Mouse (Mus musculus): ENCODE measurements around the gene 4930486L24Rik.
"Not testable (repeated sequence)": the region's sequence is repeated elsewhere in the genome, so short reads cannot be mapped to it uniquely, and the experiment has no call there.

Gene 4930486L24Rik

GRCm38 (mm10) chr13:60864281-60864680, at the start of gene 4930486L24Rik:
Gene 4930486L24Rik, minus strand, starts transcription at chr13:60864475.
- no peak for DNase-seq (ENCODE audit: extremely low read depth, low read depth)

GRCm38 (mm10) chr13:60904780-60905179, 40.5 kb upstream of the 4930486L24Rik start, which contains the start of gene Tpbpb:
Gene Tpbpb, minus strand, starts transcription at chr13:60904880.
- DNase-seq (ENCODE audit: extremely low read depth, low read depth) = not testable (repeated sequence)

- no peak for DNase-seq (ENCODE audit: extremely low read depth, low read depth)
Measured at GRCm38 (mm10) chr13:60897328-60897727, 33.1 kb upstream of the 4930486L24Rik start, which contains the start of gene Ctla2b. Gene Ctla2b, minus strand, starts transcription at chr13:60897447.

GRCm38 (mm10) chr13:60896794-60897193, 32.5 kb upstream of the 4930486L24Rik start, which contains the start of gene Gm49392:
Gene Gm49392, minus strand, starts transcription at chr13:60896894.
- not testable (repeated sequence) for DNase-seq (ENCODE audit: extremely low read depth, low read depth)

GRCm38 (mm10) chr13:60895406-60896160, 31.3 kb upstream of the 4930486L24Rik start:
- no peak for DNase-seq (ENCODE audit: extremely low read depth, low read depth)

GRCm38 (mm10) chr13:60892301-60892700, 28.0 kb upstream of the 4930486L24Rik start:
- no peak for DNase-seq (ENCODE audit: extremely low read depth, low read depth)

- no peak for DNase-seq (ENCODE audit: extremely low read depth, low read depth)
Measured at GRCm38 (mm10) chr13:60848241-60849120, 15.8 kb downstream of the 4930486L24Rik start.

- DNase-seq (ENCODE audit: extremely low read depth, low read depth) = no peak
Measured at GRCm38 (mm10) chr13:60843153-60843552, 21.1 kb downstream of the 4930486L24Rik start.

- no peak for DNase-seq (ENCODE audit: extremely low read depth, low read depth)
Measured at GRCm38 (mm10) chr13:60842703-60843102, 21.6 kb downstream of the 4930486L24Rik start.

- no peak for DNase-seq (ENCODE audit: extremely low read depth, low read depth)
Measured at GRCm38 (mm10) chr13:60839353-60839902, 24.8 kb downstream of the 4930486L24Rik start.

- no peak for DNase-seq (ENCODE audit: extremely low read depth, low read depth)
Measured at GRCm38 (mm10) chr13:60826052-60826451, 38.2 kb downstream of the 4930486L24Rik start.

- DNase-seq (ENCODE audit: extremely low read depth, low read depth) = no peak
Measured at GRCm38 (mm10) chr13:60820486-60821175, 43.6 kb downstream of the 4930486L24Rik start.

- no peak for DNase-seq (ENCODE audit: extremely low read depth, low read depth)
Measured at GRCm38 (mm10) chr13:60819469-60819868, 44.8 kb downstream of the 4930486L24Rik start.

GRCm38 (mm10) chr13:60813722-60814121, 50.6 kb downstream of the 4930486L24Rik start:
- no peak for DNase-seq (ENCODE audit: extremely low read depth, low read depth)

- DNase-seq (ENCODE audit: extremely low read depth, low read depth) = no peak
Measured at GRCm38 (mm10) chr13:60812768-60813167, 51.5 kb downstream of the 4930486L24Rik start.

- no peak for DNase-seq (ENCODE audit: extremely low read depth, low read depth)
Measured at GRCm38 (mm10) chr13:60809690-60810089, 54.6 kb downstream of the 4930486L24Rik start.

- DNase-seq (ENCODE audit: extremely low read depth, low read depth) = no peak
Measured at GRCm38 (mm10) chr13:60802749-60803148, 61.5 kb downstream of the 4930486L24Rik start, which contains the start of gene Ctsll3. Gene Ctsll3, minus strand, starts transcription at chr13:60802849.

Data from MEL-GATA-1-ER (cell line).